Mouse (Mus musculus): ENCODE results near the gene Rdx.

Rdx gene

GRCm38 (mm10) chr9:52047129-52047820 is at the start of gene Rdx:
Gene Rdx, plus strand, starts transcription at chr9:52047173.
- no peak for DNase-seq (ENCODE audit: low read depth in 2 of 2, low spot score in 2 of 2)

DNA sequence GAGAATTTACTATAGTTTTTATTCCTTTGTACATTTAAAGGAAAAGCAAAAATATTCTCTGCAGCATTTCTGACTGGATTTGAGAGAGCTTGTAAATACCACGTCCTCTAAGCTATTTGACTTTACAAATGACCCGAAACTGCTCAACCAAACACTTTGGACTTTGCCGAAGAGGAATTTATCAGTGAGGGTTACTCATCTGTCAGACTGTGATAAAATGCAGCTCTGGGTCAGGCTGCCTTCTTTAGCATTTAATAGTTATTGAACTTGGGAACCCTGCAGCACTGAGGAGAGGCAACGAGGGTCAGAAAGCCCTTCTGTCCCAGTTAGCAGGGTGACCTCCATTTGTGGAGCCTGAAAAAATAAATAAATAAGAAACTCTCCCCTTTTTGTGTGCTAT is 43.5 kb upstream of the Rdx start:
- no peak for DNase-seq (ENCODE audit: low read depth in 2 of 2, low spot score in 2 of 2)

DNA sequence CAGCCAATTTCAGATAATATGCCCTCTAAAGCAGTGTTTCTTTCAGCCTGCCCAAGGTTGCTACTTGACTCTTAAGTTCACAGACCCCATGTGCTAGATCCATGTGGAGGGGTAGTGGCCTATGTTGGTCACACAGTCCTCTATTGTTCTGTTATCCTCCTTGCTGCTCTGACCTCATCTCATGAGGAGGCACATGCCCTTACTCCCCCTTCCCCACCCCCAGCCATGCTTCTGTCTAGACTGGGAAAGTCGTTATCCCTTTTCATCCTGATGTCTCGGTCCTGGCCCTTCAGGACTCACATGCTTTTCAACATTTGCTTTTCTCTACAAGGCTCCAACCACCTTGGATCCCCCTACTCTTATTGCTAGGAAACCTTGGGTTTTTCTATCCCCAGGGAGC is 39.6 kb upstream of the Rdx start:
- no peak for DNase-seq (ENCODE audit: low read depth in 2 of 2, low spot score in 2 of 2)

DNA sequence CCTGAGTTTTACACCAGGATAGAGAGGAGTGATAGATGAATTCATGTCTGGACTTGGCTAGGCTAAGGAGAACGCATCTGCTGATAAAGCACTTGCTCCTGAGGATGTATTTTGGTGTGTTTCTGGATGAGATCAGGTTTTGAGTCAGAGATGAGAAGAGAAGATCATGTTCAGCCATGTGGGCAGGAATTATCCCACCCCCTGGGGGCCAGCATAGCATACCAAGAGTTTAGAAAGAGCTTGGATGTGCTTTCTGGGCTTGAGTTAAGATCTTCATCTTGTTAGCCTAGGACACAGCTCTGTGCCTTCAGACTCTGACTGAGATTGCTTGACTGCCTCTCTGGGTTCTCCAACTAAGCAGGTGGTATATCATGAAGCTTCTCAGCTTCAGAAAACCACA is 38.5 kb upstream of the Rdx start:
- DNase-seq (ENCODE audit: low read depth in 2 of 2, low spot score in 2 of 2): no peak

DNA sequence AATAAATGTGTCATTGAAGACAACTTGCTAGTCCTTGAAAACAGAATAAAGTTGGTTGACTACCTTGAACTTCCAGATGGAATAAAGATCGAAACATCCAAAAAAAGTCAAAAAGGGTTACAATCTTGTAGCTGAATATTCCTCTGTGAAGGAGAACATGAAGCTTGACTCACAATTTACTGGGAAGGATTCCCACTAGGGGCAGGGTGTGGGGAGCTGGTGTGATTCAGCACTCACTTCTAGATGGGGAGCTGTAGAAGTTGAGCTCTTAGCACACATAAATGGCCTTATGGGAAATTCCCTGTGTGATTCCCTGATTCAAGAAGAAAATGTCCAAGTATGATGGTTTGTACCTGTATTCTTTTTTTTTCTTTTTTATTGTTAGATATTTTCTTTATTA is 34.7 kb upstream of the Rdx start:
- no peak for DNase-seq (ENCODE audit: low read depth in 2 of 2, low spot score in 2 of 2)

DNA sequence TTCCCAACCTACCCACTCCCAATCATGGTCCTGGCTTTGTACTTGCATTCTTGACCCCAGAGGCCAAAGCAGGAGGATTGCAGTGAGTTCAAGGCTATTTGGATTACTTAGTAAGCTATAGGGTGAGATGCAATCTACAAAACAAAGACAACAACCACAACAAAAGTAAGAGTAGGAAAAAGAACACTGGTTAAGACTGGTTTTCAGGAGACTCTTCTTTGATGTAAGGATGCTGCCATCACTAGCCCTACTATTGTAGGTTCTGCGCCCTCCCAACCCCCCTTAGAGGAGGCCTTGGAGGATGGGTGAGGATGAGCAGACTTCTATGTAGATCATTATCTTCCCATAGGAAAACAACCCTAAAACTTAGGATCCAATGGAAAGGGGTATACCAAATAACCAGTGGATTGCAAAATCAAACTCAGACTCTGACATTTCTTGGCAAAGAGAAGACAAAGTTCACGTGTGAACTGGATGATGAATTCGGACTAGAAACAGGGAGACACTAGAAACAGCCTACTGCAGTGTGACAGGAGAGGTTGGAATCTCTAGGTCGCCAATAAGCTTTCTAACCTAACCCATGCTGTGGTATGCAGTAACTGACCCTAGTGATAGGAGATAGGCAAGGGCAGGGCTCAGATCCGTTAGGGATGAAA is 34.1 kb upstream of the Rdx start:
- DNase-seq (ENCODE audit: low read depth in 2 of 2, low spot score in 2 of 2): no peak

DNA sequence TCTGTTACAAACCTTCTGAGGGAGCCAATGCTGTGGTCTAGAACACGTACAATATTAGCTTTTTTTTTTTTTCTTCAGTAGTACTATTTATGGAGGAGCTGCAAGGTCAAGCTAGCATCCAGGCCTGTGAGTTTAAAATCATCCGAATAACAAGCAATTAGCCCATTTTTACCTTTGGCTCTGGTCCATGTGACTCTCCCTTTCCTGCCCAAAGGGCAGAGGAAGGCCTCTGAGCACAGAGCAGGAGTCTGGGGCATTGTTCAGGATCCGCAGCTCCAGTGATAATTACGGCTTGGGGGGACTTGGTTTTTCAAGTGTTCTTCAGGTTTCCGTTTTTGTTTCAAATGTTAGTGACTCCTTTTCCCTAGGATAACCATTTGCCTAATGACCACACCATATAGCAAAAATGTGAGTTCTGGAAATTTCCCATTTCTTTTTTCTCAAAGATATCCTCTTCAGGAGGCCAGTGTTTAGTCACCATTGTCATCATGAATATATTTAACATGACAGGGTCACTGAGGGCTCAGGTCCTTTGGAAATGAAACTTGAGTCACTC is 33.0 kb upstream of the Rdx start:
- DNase-seq (ENCODE audit: low read depth in 2 of 2, low spot score in 2 of 2): no peak

GRCm38 (mm10) chr9:52017091-52017490 is 29.9 kb upstream of the Rdx start:
- no peak for DNase-seq (ENCODE audit: low read depth in 2 of 2, low spot score in 2 of 2)

GRCm38 (mm10) chr9:52017824-52018223 is 29.1 kb upstream of the Rdx start:
- no peak for DNase-seq (ENCODE audit: low read depth in 2 of 2, low spot score in 2 of 2)

GRCm38 (mm10) chr9:52018505-52018904 is 28.5 kb upstream of the Rdx start:
- no peak for DNase-seq (ENCODE audit: low read depth in 2 of 2, low spot score in 2 of 2)

DNA sequence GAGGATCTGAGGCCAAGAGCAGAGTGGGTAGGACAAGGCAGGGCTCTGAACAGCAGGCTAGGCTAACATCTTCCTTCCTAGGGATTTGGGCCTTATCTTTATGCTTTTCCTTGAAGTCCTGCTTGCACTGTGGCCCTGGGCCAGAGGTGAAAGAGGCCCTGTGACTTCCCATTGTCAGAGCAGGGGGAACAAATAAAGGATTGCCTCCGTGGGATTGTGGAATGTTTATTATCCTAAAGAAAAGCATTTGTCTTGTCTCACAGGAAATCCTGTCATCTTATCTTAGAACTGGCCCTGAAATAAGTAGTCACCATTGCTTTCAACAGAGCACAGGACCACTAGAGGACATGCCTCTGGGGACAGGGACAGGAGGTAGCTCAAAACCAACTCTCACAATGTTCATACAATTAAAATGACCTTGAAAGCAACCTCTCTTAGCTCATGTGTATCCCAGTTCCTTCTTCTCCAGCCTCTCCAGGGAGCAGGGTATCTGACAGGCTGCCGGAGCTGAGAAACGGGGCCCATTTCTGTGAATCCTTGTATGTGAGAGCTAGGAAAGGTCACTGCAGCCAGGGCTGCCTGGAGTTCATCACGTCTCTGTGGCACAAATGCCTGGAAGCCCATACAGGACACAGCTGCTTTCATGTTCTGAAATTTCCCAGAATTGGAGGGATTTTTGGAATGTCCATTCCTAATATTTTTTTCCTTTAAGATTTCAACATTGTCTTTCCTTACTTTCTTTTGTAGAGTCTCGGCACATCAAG is 19.5 kb upstream of the Rdx start:
- DNase-seq (ENCODE audit: low read depth in 2 of 2, low spot score in 2 of 2): no peak

DNA sequence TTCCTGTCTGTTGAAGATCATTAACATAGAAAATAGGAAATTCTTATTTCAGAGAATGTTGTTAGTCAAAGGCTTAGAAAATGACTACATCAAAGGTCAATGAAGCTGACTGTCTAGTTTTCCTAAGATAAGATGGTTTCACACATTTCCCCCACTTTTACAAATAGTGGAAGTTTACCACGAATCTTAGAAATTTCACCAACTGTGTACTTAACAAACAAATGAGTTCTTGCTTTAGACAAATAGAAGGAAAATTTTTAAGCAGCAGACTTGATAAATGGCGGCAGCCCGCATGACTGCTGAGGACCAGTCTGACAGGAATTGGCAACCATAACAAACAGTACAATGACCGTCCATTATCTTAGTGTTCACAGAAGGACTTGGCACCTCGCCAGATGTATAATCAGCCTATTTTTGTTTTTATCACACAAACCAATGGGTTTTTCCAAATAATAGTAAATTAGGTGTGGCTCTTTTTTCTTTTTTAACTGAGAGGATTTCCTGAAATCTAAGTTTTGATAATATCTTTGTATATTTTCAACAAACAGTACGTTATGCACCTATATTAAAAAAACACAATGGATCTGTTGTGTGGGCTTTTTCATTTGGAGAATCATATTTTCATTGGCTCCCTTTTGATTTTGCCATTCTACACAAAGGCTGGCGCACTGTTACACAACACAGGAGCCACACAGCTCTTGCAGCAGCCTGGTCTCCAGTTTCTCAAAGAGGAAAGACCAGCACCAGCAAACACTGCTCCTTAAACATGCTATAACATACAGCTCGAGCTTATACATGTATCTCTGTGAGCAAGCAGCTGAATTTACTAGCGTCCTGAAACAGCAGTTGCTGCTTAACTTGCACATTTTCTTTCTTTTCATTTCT is 18.2 kb upstream of the Rdx start:
- DNase-seq (ENCODE audit: low read depth in 2 of 2, low spot score in 2 of 2): no peak

- no peak for DNase-seq (ENCODE audit: low read depth in 2 of 2, low spot score in 2 of 2)
Observed at GRCm38 (mm10) chr9:52031501-52031900, 15.5 kb upstream of the Rdx start.

DNA sequence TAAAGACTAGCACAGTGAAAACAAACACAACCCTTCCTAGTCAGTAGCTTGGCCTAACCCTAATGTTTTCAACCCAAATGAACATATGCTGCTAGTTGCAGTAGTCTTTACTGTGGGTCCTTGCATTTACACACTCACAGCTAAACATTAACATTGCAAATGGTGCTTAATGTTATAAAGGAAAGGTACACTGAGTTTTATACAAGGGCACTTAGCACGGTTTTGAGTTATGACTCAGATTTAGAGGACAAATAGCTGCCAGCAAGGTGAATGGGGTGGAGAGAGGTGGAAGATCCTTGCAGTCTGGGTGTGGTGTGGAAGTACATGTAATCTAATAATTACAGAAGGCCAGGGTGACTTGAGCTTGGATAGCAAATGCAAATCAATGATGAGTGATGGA is 9.5 kb upstream of the Rdx start:
- no peak for DNase-seq (ENCODE audit: low read depth in 2 of 2, low spot score in 2 of 2)

- DNase-seq (ENCODE audit: low read depth in 2 of 2, low spot score in 2 of 2): no peak
Observed at GRCm38 (mm10) chr9:52041657-52042056, 5.3 kb upstream of the Rdx start.

DNA sequence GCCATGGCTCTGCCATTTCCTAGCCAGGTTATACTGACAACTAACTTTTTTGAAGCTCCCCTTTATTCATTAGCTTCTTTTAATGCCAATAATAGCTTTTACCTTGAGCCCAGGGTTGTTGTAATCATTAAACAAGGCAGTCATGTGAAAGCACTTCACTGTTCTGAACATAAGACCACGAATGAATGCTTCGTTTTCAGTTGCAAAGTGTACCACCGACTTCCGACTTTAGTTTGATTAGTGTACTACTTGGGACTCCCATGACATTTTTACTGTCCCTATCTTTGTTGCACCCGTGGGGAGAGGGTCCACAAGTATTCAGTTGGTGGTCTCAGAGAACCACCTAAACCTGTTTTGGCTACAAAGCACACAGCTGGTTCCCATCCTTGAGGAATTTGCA is 287 bp upstream of the Rdx start:
- DNase-seq (ENCODE audit: low read depth in 2 of 2, low spot score in 2 of 2): no peak

GRCm38 (mm10) chr9:52047821-52048649 is 1.1 kb downstream of the Rdx start:
- peak; percentile 72 to 76 for DNase-seq (ENCODE audit: low read depth in 2 of 2, low spot score in 2 of 2)

GRCm38 (mm10) chr9:52048650-52049081 is 1.7 kb downstream of the Rdx start:
- DNase-seq (ENCODE audit: low read depth in 2 of 2, low spot score in 2 of 2): peak; percentile 33 to 36

GRCm38 (mm10) chr9:52049605-52050004 is 2.6 kb downstream of the Rdx start:
- DNase-seq (ENCODE audit: low read depth in 2 of 2, low spot score in 2 of 2): no peak

DNA sequence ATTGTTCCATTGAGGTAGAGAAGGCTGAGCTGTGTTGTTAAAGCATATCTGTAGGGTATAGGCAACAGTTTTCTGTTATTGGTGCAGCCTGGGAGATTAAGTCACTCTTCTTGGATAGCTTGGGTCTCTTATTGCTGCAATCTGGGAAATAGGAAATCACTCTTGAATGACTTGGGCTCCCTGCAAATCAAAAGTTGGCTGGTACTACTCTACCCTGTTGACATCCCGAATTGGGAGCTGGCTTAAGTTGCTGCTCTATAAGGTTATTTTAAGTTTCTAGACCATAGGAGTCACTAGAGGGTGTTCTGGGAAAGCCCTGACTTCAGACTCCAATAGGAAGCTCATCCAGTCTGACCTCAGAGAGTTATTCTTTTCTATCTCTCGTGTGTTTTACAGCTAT is 3.4 kb downstream of the Rdx start:
- DNase-seq (ENCODE audit: low read depth in 2 of 2, low spot score in 2 of 2): no peak
